Mouse (Mus musculus) kidney, adult 2 months (tissue): ENCODE measurements around the gene Rasl11b. TPM values are rescaled to one million over a fixed set of nuclear protein-coding genes. Genes with fewer than 3 reads are reported as not detected.

Source experiments
- DNase-seq: peaks from one replicate; pipeline ENCODE4 v3.0.0; 2021
- H3K27ac ChIP-seq: fragments of 200-500 bp; 2 replicates; pipeline ENCODE4 v1.5.1; 2012; ENCODE audit warnings: low read depth, low read length, control low read depth, inconsistent platforms; ENCODE audit not compliant: insufficient read depth
- H3K27me3 ChIP-seq: fragments of 200-500 bp; replicated peaks from 2 replicates; pipeline ENCODE4 v1.6.1; 2012; ENCODE audit warnings: mild to moderate bottlenecking, moderate library complexity, low read length, inconsistent platforms; ENCODE audit not compliant: control insufficient read depth, insufficient read depth
- H3K36me3 ChIP-seq: fragments of 200-500 bp; 2 replicates; pipeline ENCODE4 v1.6.1; 2012; ENCODE audit warnings: mild to moderate bottlenecking, moderate library complexity, low read length, inconsistent platforms; ENCODE audit not compliant: control insufficient read depth, insufficient read depth
- H3K4me1 ChIP-seq: fragments of 200-500 bp; 2 replicates; pipeline ENCODE4 v1.6.1; 2011; ENCODE audit warnings: low read length; ENCODE audit not compliant: control insufficient read depth, insufficient read depth
- H3K4me3 ChIP-seq: fragments of 200-500 bp; 2 replicates; pipeline ENCODE4 v1.5.1; 2011; ENCODE audit warnings: mild to moderate bottlenecking, low read depth, low read length, control low read depth; ENCODE audit not compliant: insufficient read depth
- CTCF ChIP-seq: fragments of 200-500 bp; conservative IDR thresholded peaks from 2 replicates; pipeline ENCODE4 v1.5.1; 2011; ENCODE audit warnings: low read depth, mild to moderate bottlenecking, control low read depth, low read length, moderate library complexity, mixed read lengths; ENCODE audit not compliant: insufficient read depth, insufficient read length
- POLR2A ChIP-seq: fragments of 200-500 bp; IDR thresholded peaks from one replicate; pipeline ENCODE4 v1.6.1; 2011; ENCODE audit warnings: low read depth, low read length, control low read depth
- WGBS: fragments of 180-500 bp; shearing (Covaris S2); methylation state at CpG from one replicate; pipeline ENCODE4 v1.1.7; 2018; 5-methylcytosine and 5-hydroxymethylcytosine counted together
- polyA plus RNA-seq: library from polyadenylated mRNA; depleted of rRNA; stranded (reverse); fragments of >200 nt; gene quantifications from 2 replicates; pipeline ENCODE4 v1.2.3, GENCODE M21; 2012; rRNA removed

Rasl11b gene
- 43.1 and 44.9 TPM in 2 replicates for polyA plus RNA-seq

DNA sequence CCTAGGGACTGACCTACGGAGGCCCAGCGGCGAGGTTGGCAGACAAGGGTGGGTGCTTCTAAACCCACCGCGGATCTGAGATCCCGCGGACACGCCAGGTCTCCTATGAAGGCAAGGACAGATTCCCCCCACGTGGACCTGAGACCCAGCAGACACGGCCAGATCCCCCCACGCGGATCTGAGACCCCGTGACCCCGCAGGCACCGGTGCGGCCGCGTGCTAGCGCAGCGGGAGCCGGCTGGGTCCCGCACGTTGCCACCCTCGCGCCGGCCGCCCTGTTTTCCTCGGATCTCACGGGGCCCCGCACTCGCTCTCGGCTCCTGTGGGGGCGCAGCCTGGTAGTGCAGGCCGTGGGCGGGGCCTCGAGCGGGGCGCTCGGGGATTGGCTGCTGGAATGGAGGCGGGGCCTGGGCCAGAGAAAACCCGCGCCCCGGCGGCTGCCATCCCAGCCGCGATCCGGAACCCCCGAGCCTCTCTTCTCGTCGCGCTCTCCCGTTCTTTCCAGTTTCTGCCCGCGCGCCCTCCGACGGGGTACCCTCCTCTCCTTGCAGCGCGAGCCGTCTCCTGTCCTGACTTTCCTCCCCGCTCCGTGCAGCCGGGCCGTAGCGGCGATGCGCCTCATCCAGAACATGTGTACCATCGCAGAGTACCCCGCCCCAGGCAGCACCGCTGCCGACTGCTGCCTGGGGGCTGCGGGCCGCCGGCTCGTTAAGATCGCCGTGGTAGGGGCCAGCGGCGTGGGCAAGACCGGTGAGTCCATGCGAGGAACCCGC, at the start of gene Rasl11b:
Gene Rasl11b (plus strand): TSS at position 446 of the 773 bp plus-strand sequence.
- Histone ChIP-seq H3K27me3 (no peaks in the 10 kb centered on the region), H3K36me3 (no peaks in the 10 kb centered on the region; the same call in 1 of the 2 replicates), H3K4me3 (peak within 1 kb of the TSS; percentile 98), H3K4me1 (peaks cover 10% of the 10 kb centered on the region), H3K27ac (peak within 1 kb of the TSS; percentile 82)
- WGBS, result 2% methylated on average over 75 of the region's 82 CpGs
- TF ChIP-seq CTCF (no peak), POLR2A (peak; percentile 88)
- DNase-seq, result peak; percentile 95

DNA sequence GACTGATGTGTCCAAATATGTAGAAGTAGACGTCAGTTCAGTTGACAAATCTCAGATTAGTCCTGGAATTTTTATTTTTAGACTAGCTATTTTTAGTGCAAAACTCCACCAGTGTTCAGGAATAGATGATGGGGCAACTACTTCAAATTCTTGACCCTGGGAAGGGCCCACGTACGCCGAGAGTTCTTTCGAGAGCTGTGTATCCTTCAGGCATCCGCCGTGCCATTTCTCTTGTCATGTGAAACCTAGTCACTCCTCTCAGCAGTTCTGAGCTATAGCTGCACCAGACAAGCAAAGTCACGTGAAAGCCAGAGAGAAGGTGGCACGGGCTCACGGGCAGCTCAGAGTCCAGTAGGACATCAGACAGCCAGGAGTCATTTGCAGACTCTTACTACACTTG, 47.5 kb upstream of the Rasl11b start:
- no peak overlapping the region for H3K27ac ChIP-seq
- H3K27me3 ChIP-seq, result no peaks in the 10 kb centered on the region
- TF ChIP-seq CTCF (no peak), POLR2A (no peak)
- H3K4me1 ChIP-seq, result no peaks in the 10 kb centered on the region
- H3K36me3 ChIP-seq, result no peaks in the 10 kb centered on the region
- WGBS, result 51% methylated on average over 10 of the region's 10 CpGs
- H3K4me3 ChIP-seq, result no peak overlapping the region
- no peak for DNase-seq

DNA sequence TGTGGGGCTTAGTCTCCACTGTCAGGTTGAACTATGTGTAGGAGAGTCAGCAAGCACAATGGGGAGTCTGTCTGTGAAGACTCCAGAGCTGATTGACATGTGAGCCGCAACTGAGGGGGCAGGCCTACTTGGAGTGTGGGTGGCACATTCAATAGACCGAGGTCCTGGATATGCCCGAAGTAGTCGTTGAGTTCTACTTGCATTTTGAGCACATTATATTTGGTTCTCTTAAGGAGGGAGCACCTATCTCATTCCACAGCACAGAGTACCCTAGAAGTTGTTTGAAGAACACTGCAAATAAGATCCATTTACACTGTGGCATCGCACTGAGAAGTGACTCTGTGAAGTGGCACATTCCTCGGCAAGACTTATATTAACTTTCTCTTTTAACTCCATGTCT, 45.1 kb upstream of the Rasl11b start:
- Histone ChIP-seq H3K27ac (no peak overlapping the region), H3K27me3 (no peaks in the 10 kb centered on the region), H3K4me3 (no peak overlapping the region), H3K4me1 (no peaks in the 10 kb centered on the region), H3K36me3 (no peaks in the 10 kb centered on the region)
- no peak for DNase-seq
- 80% methylated on average over 6 of the region's 6 CpGs for WGBS
- TF ChIP-seq CTCF, result no peak
- no peak for TF ChIP-seq POLR2A

- Histone ChIP-seq H3K4me3 (no peak overlapping the region), H3K36me3 (no peaks in the 10 kb centered on the region), H3K4me1 (no peaks in the 10 kb centered on the region), H3K27me3 (no peaks in the 10 kb centered on the region), H3K27ac (no peak overlapping the region)
- DNase-seq, result no peak
- no peak for TF ChIP-seq POLR2A
- TF ChIP-seq CTCF, result no peak
- 70% methylated on average over 11 of the region's 11 CpGs for WGBS
Observed at GRCm38 (mm10) chr5:74151774-74152173, 43.3 kb upstream of the Rasl11b start.

DNA sequence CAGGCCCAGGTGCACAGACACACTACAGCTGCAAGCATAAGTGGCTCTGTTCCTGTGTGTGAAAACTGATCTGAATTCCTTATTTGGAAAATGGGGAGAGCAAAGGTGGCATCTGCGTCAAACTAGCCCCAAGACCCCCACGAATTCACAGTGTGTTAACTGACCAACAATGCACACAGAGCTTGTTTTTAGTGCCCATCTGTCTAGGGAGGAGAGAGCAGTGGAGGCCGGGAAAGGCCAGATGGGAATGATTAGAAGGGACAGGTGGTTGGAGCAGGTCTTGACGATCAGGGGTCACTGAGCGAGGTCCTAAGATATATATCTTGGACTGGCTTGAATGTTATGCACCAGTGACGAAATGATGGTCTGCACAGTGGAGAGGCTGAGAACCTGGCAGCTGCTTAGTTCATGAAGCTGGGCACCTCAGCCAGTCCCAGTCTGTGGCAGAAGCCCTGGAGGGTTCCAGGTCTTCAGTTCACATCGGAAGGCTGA, 39.2 kb upstream of the Rasl11b start:
- DNase-seq, result no peak
- no peak overlapping the region for H3K4me3 ChIP-seq
- H3K27ac ChIP-seq, result no peak overlapping the region
- H3K36me3 ChIP-seq, result no peaks in the 10 kb centered on the region
- no peaks in the 10 kb centered on the region for H3K27me3 ChIP-seq
- WGBS, result 62% methylated on average over 7 of the region's 7 CpGs
- TF ChIP-seq POLR2A (no peak), CTCF (no peak)
- H3K4me1 ChIP-seq, result no peaks in the 10 kb centered on the region

GRCm38 (mm10) chr5:74158929-74159632, 36.0 kb upstream of the Rasl11b start:
- 86% methylated on average over 6 of the region's 6 CpGs for whole genome bisulfite sequencing
- Histone ChIP-seq H3K27ac (no peak overlapping the region), H3K4me3 (no peak overlapping the region), H3K27me3 (no peaks in the 10 kb centered on the region), H3K4me1 (peaks cover 6% of the 10 kb centered on the region; the same call in 1 of the 2 replicates), H3K36me3 (no peaks in the 10 kb centered on the region)
- no peak for DNase-seq
- no peak for TF ChIP-seq CTCF
- no peak for TF ChIP-seq POLR2A

GRCm38 (mm10) chr5:74159906-74160305, 35.2 kb upstream of the Rasl11b start:
- 40% methylated on average over 7 of the region's 7 CpGs for WGBS
- Histone ChIP-seq H3K27me3 (no peaks in the 10 kb centered on the region), H3K27ac (no peak overlapping the region), H3K4me3 (no peak overlapping the region), H3K4me1 (peaks cover 6% of the 10 kb centered on the region; the same call in 1 of the 2 replicates), H3K36me3 (no peaks in the 10 kb centered on the region)
- DNase-seq, result no peak
- TF ChIP-seq CTCF (no peak), POLR2A (no peak)
